Mouse (Mus musculus): ENCODE results near the gene Mylk.

DNA sequence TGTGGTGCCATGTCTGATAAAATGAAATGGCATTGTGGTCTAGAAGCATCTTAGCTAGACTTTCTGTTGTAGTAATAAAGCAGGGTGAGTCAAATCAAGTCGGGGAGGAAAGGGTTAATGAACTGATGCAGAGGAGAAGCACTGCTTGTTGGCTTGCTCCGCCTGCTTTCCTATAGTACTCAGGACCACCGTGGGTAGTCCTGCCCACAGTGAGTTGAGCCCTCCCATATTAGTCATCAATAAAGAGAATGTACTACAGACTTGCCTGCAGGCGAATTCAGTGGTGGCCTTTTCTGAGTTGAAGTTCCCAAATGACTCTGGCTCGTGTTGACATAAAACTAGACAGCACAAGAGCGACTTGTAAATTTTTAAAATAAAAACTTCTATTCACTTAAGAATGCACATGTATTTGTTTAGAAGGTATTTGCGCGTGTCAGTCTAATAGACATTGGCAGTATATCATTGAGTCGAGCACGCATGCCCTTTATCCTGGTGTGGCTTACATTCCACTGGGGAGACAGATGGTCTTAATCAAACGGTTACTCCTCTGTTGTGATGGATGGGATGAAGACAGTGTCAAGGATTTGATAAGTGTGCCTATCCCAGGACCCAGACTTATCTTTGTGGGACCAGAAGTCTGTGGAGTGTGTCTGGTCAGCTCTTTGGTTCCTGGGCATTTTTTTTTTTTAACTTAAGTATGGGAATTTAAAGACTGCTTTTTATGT is 59.4 kb downstream of the Mylk start:
- no peak for TF ChIP-seq CTCF (IDR thresholded peaks at IDR 0.05; ENCODE audit: borderline replicate concordance, insufficient read depth, low read depth, low read length)
- no peak for TF ChIP-seq POLR2A (IDR thresholded peaks at IDR 0.05; ENCODE audit: borderline replicate concordance, insufficient read depth, low read length)

Measured in cerebellum, adult 2 months (tissue).